Mouse (Mus musculus) large intestine, adult 2 months (tissue): ENCODE results near the gene Mfsd13b. TPM values are rescaled to one million over a fixed set of nuclear protein-coding genes. Genes with fewer than 3 reads are reported as not detected.

ENCODE experiments used
- DNase-seq: peaks from one replicate; pipeline ENCODE4 v3.0.0-alpha.2; 2012; ENCODE audit warnings: low read depth, low spot score
- WGBS: fragments of 180-500 bp; shearing (Covaris S2); methylation state at CpG from one replicate; pipeline ENCODE4 v1.1.7; 2018; 5-methylcytosine and 5-hydroxymethylcytosine counted together
- polyA plus RNA-seq: library from polyadenylated mRNA; depleted of rRNA; stranded (reverse); fragments of >200 nt; gene quantifications from 2 replicates; pipeline ENCODE4 v1.2.3, GENCODE M21; 2012; rRNA removed

Gene Mfsd13b
- polyA plus RNA-seq, 1 experiment, result 0.43 TPM

DNA sequence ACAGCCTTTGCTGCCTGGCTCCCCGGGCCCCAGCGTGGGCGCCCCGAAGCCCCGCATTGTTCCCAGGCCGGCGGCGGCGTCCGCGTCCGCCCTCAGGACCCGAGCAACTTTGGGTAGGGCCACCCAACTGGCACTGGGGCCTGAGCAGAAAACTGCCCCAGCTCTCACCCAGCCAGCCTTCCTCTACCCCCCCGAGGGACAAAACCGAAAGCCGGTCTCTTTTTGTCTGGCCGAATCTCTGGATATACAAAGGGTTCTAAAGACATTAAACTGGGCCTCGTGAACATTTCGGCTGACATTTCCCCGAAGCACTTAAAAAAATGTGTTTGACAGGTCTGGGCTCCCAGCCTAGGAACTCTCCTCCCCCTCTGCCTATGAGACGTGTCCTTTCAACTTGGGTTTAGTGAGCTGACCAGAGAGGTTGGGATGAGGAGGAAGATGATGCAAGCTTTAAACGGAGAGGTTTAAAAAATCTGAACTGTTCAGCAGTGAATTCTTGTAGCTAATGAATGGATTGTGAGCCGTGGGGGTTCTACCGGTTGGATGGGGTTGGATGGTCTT lies 52.9 kb downstream of the Mfsd13b start:
- WGBS, result under 1% methylated on average over 24 of the region's 24 CpGs
- DNase-seq, result no peak

DNA sequence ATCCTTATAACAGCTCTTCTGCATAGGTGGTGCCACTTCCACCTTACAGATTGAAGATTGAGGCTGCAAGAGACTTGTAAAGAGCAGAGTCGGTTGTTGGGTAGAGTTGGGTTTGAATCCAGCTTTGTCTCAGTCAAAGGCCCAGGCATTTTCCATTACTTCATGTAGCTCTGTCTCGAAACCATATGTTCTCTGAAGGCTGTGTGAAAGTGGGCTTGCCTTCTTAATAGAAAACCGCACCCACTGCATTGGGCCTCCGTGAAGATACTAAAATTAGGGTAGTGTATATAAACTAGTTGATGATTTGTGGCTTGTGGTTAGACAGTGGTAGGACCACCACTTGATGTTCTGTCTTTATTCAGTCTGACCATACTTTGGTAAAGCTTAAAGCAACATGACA lies 58.3 kb downstream of the Mfsd13b start:
- WGBS, result 60% methylated on average over 4 of the region's 4 CpGs
- DNase-seq, result no peak

GRCm38 (mm10) chr7:121041989-121042388 lies 59.7 kb downstream of the Mfsd13b start:
- 33% methylated on average over 1 of the region's 1 CpGs for WGBS
- no peak for DNase-seq

DNA sequence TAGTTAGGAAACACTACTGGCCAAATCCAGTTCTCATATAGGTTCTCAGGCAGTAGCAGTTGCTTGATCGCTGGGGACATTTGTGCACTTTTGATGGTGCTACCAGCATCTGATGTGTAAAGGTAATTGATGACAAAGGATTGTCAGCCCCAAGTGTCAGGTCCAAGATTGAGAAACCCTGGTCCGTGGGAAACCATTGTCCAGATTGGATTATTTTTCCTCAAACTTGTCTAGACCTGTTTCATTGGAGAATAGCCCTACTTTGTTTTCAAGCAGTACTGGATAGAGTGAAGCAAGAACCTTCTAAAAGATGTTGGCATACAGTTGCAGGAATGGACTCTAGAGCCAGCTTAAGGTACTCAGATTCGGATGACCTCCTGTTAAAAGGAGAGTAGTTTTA lies 60.7 kb downstream of the Mfsd13b start:
- DNase-seq, result no peak
- 82% methylated on average over 3 of the region's 3 CpGs for WGBS

GRCm38 (mm10) chr7:121043510-121043909 lies 61.2 kb downstream of the Mfsd13b start:
- 48% methylated on average over 1 of the region's 1 CpGs for WGBS
- DNase-seq, result no peak

DNA sequence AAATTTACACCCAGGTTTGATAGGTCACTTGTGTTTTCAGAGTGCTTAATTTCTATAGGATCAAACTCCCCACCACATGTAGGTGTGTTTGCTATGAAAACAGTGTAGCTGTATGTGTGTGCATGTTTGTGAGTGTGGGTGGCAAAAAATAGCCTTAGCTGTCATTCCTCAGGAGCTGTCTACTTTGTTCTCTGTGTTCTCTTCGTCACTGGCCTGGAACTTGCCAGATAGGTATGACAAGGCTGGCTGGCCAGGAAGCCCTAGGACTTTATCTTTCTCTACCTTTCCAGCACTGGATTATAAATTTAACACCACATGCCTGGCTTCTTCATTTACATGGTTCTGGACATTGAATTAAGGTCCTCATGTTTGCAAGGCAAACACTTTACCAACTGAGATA lies 61.9 kb downstream of the Mfsd13b start:
- 63% methylated on average over 1 of the region's 1 CpGs for WGBS
- no peak for DNase-seq

- 24% methylated on average over 6 of the region's 6 CpGs for WGBS
Observed at GRCm38 (mm10) chr7:121045671-121046453, 63.6 kb downstream of the Mfsd13b start.

DNA sequence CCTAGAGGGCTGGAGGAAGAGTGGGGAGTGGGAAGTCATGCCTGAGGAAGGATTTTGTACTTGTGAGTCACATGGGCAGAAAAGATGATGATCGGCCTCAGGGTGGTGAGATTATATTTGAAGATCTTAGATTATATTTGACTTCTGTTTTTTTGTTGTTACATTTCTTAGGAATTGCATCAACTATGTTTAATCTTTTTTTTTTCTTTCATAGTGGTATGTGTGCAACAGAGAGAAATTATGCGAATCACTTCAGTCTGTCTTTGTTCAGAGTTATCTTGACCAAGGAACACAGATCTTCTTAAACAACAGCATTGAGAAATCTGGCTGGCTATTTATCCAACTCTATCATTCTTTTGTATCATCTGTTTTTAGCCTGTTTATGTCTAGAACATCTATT lies 65.3 kb downstream of the Mfsd13b start:
- no peak for DNase-seq
- WGBS, result 85% methylated on average over 2 of the region's 2 CpGs

More at GRCm38 (mm10) chr7:121045671-121046453, 63.6 kb downstream of the Mfsd13b start:
- DNase-seq, result no peak

GRCm38 (mm10) chr7:121053071-121053470 lies 70.8 kb downstream of the Mfsd13b start:
- no peak for DNase-seq
- WGBS, result 88% methylated on average over 4 of the region's 4 CpGs

DNA sequence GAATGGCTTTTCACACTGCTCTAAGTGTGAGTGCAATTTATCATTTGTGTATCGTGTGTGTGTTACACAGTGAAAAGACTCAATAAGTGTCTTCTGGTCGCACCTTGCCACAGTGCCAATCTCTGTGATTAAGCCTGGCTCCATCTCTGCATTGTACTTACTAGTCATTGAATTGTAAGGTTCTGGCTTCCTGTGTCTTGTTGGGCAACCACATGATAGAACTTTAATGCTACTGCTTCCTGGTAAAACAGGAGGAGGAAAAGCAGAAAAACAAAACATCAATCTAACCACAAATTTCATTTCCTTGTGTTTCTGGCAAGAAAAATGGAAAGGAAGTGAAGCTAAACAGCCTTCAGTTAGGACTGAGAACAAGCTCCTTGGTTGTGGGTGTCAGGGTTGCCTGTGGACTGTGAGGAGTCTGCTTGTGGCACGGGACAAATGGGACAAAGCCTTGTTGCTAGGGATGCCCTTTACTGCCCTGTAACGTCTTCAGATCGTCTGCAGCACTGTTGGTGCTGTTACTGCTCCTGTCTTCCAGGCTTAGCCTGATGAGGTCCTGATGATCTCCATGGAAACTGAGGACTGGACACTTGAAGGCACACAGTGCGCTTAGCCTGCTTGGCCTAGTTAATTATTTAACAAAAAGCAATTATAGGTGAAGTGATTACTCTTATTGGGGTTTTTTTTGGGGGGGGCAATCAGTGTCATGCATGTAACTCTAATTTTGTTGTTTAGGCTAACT lies 77.3 kb downstream of the Mfsd13b start:
- DNase-seq, result no peak
- 39% methylated on average over 6 of the region's 6 CpGs for WGBS

- no peak for DNase-seq
- 48% methylated on average over 4 of the region's 4 CpGs for WGBS
Observed at GRCm38 (mm10) chr7:121064309-121064708, 82.0 kb downstream of the Mfsd13b start.

Other genes starting within 250 kb of the Mfsd13b start
- gene Vwa3a, start 243.2 kb upstream of the Mfsd13b start, polyA plus RNA-seq, result 0.07 and 0.11 TPM in 2 replicates
- gene Gm5737, start 170.1 kb upstream of the Mfsd13b start, polyA plus RNA-seq, result not detected in 2 replicates
- 20.2 and 26.5 TPM in 2 replicates for gene Eef2k, start 139.7 kb upstream of the Mfsd13b start, polyA plus RNA-seq
- 14.6 and 17.1 TPM in 2 replicates for gene Polr3e, start 64.8 kb upstream of the Mfsd13b start, polyA plus RNA-seq
- gene Cdr2, start 197 bp upstream of the Mfsd13b start, polyA plus RNA-seq, result 14.5 and 31.8 TPM in 2 replicates
- gene Mettl9, start 51.9 kb downstream of the Mfsd13b start, polyA plus RNA-seq, result 20.2 and 22.8 TPM in 2 replicates
- gene Igsf6, start 92.1 kb downstream of the Mfsd13b start, polyA plus RNA-seq, result 0.57 and 1.3 TPM in 2 replicates
- gene Otoa, start 99.1 kb downstream of the Mfsd13b start, polyA plus RNA-seq, result 0.12 and 0.38 TPM in 2 replicates